Mouse (Mus musculus) adrenal gland, adult 8-10 months (tissue): ENCODE data around the gene Hip1. TPM values are rescaled to one million over a fixed set of nuclear protein-coding genes. Genes with fewer than 3 reads are reported as not detected.
"Not testable (repeated sequence)": the region's sequence is repeated elsewhere in the genome, so short reads cannot be mapped to it uniquely, and the experiment has no call there.

Experiments
- DNase-seq: peaks from one replicate; pipeline ENCODE4 v3.0.0; 2022
- total RNA-seq, 4 experiments: library from RNA; stranded (reverse); gene quantifications; 2 replicates each; pipeline ENCODE4 v1.2.4; 2022

Hip1 gene
- total RNA-seq, 4 experiments from 2014 or later, result 18.9 to 39.9 (median 33.1) TPM

DNA sequence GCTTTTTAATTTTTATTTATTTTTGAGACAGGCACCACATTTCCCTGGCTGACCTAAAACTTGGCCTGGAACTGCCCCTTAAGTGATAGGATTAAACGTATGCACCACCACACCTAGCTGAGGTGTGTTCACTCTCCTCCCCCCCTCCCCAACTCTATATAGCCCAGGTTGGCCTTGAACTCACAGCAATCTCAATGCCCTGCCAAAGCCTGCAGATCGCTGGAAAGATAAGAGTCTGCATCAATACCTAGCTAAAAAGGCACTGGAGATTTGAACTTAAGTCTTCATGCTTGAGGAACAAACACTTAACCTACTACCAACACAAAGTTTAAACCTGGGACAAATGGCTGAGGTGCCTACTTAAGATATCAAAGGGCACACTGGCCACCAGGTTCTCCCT is 52.8 kb downstream of the Hip1 start:
- no peak for DNase-seq

DNA sequence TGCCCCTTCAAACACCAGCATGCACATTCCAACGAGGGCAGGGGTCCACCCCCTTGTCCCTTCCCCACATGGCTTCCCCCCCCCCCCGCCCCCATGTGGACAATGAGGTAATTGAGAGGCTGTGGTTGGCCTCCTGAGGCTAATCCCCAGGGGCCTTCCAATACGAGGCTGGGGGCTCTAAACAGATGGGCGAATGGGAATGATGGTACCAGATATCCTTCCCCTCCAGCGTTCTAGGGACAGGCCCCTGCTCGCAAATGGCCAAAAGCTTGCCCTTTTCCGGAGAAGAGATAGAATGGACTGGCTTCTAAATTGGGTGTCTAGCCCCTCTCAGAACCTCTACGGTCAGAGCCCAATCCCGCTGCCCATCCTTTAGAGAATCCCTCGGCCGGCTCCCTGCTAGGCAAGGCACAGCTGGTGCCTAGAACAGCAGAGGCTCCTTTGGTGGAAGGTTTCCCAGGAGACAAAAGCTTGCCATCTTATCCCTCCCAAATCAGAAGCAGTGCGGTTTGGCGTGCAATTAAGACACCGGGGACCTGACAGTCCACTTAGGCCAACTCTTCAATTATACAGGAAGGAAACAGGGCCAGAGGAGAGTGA is 55.1 kb downstream of the Hip1 start:
- no peak for DNase-seq

DNA sequence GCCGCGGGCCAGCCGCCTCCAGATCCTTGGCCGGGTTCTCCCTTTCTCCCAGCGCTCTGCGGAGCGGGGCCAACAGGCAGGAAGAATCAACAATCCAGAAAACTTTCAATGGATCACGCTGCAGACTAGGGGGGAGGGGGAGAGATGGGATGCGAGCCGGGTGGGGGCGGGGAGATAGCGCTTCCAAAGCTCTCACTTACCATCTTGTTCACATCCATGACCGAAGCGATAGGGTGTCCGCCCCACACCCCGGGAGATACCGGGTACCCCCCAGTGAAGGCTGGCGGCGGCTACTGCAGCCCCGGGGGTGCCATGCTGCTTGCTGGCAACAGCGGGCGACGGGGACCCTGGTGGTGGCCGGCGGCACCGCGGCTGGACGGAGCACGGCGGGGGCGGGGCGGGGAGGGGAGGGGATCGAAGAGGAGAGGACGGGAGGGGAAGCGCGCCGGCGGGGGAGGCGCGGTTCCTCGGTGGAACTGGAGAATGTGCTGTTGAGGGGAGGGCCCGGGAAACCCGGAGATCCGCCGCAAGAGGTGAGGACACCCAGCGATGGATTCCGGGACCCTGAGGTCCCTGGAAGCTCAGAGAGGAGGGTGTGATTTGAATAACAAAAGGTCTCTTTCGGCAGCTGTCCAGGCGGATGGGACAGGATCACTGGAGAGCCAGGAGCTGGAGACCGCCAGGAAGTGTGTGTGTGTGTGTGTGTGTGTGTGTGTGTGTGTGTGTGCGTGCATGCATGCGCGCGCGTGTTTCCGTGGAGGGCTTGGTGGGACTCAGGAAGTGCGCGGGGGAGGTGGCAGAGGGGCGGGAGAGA is 55.8 kb downstream of the Hip1 start:
- DNase-seq, result peak; percentile 54

DNA sequence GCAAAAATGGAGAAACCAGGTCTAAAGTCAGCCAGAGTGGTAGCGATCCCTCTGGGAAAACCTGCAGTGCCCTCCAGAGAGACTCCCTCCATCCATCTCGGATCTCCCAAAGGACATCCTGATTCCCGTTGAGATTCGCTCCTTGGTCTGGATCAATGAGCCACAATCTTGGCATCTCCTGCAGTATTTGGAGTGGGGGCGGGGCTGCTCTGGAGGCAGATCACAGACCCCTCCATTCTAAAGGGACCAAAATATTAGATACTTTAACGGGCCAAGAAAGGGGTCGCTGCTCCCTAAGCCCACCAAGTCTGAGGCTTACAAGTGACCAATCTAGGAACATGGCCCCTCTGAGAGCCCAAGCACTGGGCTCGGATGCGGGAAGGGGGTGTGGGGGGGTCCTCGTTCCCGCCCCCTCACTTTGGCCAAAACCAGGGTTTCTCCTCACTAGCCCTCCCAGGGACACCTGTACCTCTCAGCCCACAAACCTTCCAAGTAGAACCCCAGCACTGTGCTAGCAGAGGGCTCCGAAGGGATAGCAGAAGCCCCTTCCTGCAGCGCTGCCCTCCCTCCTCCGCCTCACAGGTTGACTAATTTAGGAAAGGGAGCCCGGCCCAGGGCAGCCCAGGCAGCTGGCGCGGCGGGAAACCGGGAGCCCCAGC is 56.6 kb downstream of the Hip1 start:
- DNase-seq, result no peak

DNA sequence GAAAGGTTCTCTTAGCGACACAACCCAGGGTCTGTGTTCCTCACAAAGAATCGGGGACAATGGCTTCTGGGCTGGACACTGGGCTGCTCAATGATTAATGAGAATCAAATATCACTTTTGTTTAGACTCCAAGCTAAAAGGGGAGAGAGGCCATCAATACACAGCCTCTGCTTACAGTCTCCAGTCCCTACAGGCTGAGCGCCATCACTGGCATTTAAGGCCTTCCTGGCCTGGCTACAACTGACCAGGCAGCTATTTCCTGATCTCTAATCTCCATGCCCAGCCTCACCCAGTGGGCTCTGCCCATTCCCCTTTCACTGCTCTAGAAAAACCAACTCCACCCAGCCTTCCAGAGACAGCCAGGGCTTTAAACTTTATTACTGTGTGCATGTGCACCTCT is 59.6 kb downstream of the Hip1 start:
- no peak for DNase-seq

DNA sequence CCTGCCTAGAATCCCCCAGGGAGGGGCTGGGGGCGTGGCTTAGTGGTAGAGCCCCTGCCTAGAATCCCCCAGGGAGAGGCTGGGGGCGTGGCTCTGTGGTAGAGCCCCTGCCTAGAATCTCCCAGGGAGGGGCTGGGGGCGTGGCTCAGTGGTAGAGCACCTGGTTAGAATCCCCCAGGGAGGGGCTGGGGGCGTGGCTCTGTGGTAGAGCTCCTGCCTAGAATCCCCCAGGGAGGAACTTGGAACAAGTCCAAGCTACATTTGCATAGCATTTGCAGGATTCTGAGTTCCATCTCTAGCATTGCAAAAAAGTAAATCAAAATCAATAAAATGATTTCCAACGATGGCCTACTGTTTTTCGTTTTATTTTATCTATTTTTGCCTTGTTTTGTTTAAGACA is 61.1 kb downstream of the Hip1 start:
- DNase-seq, result not testable (repeated sequence)

DNA sequence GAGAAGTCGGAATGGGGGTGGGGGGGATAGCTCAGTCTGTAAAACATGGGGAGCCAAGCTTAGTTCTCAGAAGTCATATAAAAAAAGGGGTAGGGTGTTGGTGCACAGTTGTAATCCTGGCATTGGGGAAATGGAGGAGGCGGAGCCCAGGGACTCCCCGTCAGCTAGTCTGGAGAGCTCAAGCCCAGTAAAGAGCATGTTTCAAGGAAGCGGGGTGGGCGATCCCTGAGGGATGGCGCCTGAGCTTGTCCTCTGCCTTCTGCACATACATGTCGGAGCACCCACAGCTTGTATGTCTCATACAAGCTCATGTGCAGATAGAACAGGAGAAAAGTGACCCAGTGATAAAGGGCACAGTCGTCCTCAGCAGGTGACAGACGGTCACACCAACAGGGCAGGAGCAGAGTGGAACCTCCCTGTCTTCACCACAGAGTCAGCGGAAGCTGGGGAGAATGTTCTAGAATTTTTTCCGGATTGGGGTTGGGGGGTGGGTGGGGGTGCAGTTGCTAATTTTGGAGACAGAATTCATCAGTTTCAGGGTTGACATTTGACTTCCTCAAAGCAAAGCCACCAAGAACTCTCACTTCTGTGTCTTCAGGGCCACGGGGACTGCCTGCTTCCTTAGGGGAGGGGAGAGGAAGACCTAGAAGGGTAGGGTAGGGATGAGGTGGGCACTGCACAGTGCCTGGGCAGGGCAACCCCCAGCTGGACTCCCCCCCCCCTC is 65.9 kb downstream of the Hip1 start:
- DNase-seq, result no peak

DNA sequence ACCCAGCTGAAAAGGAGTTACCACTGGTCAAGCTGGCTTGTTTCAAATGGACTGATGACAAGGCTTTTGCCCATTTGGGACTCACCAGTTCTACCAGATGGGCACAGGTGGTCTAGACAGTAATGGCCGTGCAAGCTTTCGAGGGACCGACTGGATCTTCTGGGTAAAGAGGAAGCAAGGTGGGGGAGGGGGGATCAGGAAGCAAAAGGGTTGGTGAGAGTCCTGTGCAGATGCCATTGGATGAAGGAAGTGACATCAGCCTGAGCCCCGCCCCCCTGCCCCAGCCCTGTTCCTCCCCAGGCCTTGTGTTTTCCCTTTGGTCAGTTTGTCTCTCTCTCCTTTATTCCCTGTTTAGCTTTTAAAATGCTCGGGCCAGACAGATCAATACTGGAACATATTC is 68.7 kb downstream of the Hip1 start:
- DNase-seq, result no peak

DNA sequence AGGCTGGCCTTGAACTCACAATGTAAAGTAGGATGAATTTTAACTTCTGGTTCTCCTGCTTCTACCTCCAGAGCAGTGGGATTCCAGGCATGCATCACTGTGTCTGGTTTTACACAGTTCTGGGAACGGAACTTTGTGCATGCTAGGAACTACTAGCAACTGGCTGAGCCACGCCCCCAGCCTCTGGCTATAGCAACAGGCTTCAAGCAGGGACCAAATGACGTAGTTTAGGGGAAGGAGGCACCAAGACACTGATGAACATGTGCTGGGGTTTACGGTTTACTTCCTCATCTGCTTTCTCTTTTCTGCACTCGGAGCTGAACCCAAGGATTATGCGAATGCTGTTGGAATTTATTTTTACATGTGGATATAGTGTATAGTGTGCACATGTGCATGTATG is 72.5 kb downstream of the Hip1 start:
- no peak for DNase-seq

DNA sequence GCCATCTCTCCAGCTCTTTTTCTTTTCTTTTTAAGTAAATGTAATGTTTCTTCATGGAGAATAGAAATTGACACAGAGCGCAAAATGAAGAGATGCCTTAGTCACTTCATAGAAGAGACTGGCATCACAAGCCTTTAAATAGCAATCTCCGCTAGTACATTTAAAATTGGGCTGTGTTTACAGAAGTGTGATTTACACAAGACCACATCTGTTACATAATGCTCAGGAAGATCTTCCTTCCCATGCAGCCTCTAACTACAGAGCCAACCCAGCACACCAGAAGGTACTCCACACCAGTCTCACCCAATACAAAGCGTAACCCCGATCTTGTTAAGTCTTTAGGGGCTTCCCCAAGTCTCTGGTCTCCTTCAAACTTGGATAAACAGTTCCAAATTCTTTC is 73.2 kb downstream of the Hip1 start:
- DNase-seq, result no peak

DNA sequence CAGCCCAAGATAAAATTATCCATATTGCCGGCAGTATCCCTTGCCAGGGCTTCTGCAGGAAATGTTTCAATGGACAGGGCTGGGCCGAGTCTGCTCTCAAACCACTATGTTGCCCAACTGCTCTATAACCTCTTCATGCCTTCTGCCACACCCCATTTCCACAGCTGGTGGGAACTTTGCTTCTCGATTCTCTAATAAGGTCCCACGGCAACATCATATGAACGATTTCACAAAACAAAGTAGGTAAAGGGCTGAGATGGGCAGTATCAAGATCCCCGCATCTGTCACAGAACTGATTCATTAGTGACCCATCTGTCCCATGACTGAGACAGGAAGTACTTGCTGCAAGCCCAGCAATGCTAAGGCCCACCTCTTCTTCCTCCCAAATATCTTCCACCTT is 76.6 kb downstream of the Hip1 start:
- DNase-seq, result no peak

DNA sequence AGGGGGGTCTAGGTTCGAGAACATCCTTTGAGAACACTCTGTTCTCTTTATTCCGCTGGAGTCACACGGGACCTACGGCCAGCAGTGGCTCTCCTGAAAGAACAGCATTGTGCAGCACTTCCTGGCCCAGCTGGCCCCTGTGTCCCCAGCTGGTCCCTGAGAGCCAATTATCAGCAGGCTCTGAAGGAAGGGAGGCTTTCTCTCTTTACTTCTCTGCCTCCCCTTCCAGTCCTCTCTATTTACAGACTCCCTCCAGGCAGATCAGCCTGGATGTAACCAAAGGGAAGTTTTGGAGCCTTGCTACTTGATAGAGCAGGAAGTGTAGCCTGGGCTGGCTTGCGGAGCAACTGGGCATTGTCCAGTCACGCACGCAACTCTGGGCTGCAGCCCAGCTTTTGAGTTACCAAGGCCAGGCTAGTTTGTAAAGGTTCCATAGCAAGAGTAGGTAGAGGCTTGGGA is 79.1 kb downstream of the Hip1 start:
- DNase-seq, result no peak

DNA sequence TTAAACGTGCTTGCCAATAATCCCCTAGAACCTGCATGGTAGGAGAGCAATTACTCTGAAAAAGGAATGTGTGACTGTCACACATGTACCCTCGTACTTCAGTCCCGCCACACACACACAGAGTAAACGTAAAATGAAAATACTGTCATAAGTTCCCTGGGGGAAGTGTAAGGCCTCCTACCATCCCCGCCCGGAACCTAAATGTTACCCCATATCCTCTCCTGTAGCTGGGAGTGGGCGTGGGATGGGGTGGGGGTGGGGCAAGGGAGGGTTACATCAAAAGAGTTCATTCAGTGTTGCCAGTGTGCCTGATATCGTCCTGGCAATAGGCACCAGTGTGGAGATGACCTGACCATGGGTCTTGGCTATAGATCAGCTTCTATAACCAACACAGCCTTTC is 81.5 kb downstream of the Hip1 start:
- DNase-seq, result no peak

DNA sequence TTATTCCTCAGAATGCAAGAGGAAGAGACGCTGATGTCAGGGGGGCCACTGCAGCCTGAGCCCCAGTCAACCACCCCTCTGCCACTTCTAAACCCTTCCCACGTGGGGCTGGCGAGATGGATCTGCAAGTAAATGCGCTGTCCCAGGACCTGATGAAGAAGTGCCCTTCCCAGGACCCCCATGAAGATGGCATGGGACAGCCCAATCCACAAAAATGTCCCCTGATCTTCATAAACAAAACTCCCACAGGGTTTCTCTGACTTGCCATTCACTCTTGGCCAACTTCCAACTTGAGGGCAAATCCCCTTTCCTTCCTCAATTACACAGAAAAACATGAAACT is 84.1 kb downstream of the Hip1 start:
- DNase-seq, result no peak

DNA sequence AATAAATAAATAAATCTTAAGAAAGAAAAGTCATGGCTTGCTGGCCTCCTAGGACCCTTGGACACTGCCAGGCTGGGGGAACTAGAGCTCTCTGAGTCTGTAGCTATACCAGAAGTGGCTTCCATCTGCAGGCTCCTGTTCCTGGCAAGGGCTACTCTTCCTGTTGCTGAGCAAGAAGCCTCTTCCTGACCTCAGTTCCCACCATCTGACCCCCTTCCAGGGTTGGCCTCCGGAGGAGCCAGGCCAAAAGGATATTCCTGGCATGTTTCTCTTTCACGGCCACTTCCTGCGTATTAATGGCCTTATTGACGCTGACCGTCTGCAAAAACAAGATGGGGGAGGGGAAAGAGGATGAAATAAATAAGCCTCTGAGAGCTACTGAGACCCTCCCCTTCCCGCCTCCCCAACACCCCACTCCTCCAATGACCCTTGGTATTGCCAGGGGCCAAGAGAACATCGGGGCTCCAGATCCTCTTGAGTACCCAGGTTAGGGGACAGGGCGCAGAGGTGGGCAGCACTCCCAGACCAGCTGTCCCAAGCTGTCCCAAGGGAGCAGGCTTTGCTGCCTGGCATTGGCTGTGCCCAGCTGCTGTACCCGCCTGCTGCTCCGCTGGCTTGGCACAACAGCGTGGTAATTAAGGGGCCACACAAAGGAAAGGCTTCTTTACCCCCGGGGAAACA is 84.6 kb downstream of the Hip1 start:
- peak; percentile 44 for DNase-seq

DNA sequence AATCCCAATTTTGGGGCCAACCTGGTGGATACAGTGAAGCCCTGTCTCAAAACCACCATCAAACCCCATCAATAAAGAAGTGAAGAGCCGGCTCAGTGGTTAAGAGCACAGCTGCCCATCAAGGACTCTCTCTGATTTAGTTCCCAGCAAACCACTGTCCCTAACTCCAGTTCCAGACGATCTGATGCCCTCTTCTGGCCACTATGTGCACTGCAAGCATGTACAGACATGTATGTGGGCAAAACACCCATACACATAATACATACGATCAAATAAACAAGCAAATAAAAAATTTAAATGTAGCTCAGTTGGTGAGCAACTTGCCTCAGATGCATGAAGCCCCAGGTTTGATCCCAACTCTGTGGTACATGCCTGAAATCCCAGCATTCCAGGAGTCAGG is 85.4 kb downstream of the Hip1 start:
- peak; percentile 26 for DNase-seq

DNA sequence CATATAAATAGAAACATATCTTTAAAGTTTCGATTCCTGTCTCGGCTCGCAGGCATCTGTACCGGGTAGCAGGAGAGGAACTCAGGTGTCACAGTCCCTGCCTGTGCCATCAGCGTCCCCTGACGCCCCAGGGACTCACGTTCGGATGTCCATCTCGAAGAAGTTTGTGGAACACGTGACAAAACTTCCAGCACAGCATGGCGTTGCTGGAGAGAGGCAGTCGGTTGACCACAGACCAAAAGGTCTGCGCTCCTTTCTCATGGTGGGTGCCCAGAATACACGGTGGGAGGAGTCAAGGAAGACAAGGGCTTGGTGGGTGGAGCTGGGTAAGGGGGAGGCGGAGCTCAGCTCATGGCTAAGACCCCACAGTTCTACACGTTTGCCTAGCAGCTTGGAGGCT is 87.0 kb downstream of the Hip1 start:
- DNase-seq, result no peak

DNA sequence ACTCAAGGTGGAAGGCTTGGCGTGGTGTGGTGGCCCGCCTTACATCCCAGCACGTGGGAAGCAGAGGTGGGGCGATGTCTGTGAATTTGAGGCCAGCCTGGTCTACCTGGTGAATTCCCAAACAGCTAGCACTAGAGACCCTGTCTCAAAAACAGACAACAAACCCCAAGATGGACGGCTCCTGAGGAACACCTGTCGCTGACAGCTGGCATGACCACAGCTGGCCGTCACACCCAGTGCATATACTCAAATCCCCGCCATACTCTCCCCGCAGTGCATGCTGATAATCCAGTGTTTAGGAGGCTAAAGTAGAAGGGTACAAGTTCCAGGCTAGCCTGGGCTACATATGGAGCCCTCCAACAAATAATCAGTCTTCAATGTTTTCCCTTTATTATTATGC is 88.4 kb downstream of the Hip1 start:
- DNase-seq, result no peak

DNA sequence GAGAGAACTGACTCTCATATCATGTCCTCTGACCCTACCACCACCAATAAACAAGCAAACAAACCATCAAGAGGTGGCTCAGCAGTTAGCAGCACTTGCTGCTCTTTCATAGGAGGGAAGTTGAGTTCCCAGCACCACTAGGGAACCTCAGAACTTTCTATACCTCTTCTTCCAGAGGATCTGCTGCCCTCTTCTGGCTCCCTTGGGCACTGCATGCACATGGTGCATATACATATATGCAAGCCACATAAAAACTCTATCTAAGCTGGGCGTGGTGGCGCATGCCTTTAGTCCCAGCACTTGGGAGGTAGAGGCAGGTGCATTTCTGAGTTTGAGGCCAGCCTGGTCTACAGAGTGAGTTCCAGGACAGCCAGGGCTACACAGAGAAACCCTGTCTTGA is 90.7 kb downstream of the Hip1 start:
- no peak for DNase-seq

DNA sequence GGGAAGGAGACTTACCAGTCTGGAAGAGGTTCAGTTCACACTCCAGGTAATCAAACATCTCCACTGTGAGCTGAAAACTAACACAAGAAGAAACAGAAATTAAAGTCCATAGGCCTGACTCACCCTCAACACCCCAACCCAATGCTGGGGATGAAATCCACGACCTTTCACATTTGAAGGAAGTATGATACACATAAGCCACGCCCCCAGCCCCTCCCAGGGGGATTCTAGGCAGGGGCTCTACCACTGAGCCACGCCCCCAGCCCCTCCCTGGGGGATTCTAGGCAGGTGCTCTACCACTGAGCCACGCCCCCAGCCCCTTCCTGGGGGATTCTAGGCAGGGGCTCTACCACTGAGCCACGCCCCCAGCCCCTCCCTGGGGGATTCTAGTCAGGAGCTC is 93.4 kb downstream of the Hip1 start:
- DNase-seq, result not testable (repeated sequence)

DNA sequence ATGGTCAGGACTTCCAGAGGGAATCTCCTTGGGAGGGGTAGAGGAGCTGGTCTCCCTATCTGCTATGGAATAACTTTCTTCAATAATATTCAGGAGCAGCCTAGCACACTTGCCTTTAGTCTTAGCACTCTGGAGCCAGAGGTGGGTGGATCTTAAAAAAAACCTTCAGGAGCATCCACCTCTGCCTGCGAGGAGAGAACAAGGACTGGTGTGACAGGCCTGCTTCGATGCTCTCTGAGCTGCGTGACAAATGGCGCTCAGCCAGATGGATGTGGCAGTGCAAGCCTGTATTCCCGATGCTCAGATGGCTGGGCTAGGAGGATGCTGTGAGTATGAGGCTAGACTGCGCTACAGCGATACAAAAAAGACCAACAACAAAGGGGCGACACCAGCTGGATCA is 93.8 kb downstream of the Hip1 start:
- no peak for DNase-seq

DNA sequence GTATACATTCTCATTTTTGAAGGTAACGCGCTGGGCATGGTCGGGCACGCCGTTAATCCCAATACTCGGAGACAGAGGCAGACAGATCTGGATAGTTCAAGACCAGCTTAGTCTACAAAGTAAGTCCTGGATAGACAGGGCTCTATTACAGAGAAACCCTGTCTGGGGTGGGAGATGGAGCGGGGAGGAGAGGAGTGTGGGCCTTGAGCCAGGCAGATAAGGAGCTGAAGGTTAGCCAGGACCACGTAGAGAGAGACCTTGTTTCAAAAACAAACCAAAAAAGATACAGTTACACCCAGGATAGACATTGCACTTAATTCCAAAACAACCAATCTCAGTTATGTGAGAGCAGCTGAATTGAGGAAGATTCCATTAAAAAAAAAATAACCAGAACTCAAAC is 99.2 kb downstream of the Hip1 start:
- no peak for DNase-seq

DNA sequence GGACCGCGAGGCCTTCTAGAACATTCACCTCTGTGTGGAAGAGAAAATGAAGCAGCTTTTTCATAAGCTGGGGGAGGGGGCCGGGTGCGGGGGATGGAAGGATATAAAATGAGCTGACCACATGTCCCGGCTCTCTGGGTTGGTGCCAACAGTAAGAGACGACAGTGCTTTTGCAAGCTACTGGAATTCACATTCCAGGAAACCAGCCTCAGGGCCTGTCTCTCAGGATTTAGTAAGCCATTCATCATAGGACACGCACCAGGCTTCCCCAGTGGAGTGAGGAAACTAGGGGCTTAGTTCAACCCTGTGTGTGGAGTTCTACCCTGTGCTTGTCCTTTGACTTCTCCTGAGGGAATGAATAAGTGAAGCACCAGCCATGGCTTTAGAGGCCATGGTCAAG is 102.5 kb downstream of the Hip1 start:
- DNase-seq, result peak; percentile 13
